Mouse (Mus musculus): Measurements from ENCODE around the gene Pik3ap1.

GRCm38 (mm10) chr19:41346099-41346850, 38.6 kb downstream of the Pik3ap1 start:
- no peak for TF ChIP-seq SIN3A (IDR thresholded peaks at IDR 0.05; ENCODE audit: low read length)
- TF ChIP-seq MAFK (IDR thresholded peaks at IDR 0.05; ENCODE audit: insufficient replicate concordance, low read length) = no peak
- TF ChIP-seq MAZ (IDR thresholded peaks at IDR 0.05; ENCODE audit: low read depth, low read length) = no peak
- no peak for TF ChIP-seq ZNF384 (IDR thresholded peaks at IDR 0.05; ENCODE audit: low read depth, low read length)
- no peak for TF ChIP-seq POLR2A (IDR thresholded peaks at IDR 0.05; ENCODE audit: low read depth, low read length)
- TF ChIP-seq CTCF (conservative IDR thresholded peaks at IDR 0.05 in 1 of 2, IDR thresholded peaks at IDR 0.05 in 1 of 2; ENCODE audit: low read depth in 2 of 2, low read length in 2 of 2) = no peak

Measured in CH12.LX (cell line).